Mouse (Mus musculus) urinary bladder, adult 2 months (tissue): ENCODE measurements around the gene 1810010H24Rik. TPM values are rescaled to one million over a fixed set of nuclear protein-coding genes. Genes with fewer than 3 reads are reported as not detected.
"Not testable (repeated sequence)": the region's sequence is repeated elsewhere in the genome, so short reads cannot be mapped to it uniquely, and the experiment has no call there.

ENCODE experiments used
- DNase-seq: peaks from one replicate; pipeline ENCODE4 v3.0.0; 2022; ENCODE audit warnings: low spot score
- polyA plus RNA-seq: library from polyadenylated mRNA; depleted of rRNA; stranded (reverse); fragments of >200 nt; gene quantifications from 2 replicates; pipeline ENCODE4 v1.2.3, GENCODE M21; 2012; rRNA removed

The 1810010H24Rik gene
- 3.5 and 4.3 TPM in 2 replicates for polyA plus RNA-seq

DNA sequence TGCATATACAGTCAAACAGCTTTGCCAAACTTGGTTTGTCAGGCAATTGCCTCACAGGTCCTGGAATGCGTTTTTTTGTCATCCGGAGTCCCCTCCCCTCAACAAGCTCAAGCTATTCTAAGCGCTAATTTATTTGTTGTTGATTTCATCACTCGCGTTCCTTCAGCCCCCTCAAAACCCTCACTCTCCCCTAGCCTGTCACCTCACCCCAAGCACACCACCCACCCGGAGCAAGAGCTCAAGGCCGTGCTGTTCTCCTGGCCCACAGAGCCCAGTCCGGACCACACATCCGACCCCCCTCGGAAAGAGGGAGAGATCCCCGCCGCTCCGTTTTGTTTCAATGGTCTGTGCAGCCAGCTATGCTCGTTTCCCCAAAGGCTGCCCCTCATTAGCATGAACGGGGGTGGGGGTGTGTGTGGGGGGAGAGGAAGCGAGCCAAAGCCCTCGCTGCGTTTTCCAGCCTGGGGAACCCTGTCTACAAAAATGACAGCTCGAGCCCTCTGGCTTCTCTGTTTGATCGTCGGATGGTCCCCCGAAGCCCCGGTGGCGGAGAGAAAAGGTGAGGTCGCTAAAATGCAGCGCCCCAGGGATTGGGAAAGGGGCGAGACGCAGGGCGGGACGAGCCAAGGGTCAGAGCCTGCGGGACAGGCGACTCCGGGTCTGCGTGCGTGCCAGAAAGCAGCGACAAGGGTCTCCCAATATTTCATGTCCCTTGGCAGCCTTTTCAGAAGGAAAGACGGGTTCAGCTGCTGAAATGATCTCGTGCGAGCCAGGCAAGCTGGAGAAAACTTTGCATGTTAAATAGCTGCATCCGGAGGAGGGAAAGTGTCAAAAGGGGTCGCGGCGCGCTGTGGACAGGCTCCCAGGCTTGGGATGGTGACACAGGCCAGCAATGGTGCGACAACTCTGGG lies at the start of gene 1810010H24Rik:
Gene 1810010H24Rik (plus strand): TSS at position 271 of the 911 bp plus-strand sequence.
- no peak for DNase-seq

DNA sequence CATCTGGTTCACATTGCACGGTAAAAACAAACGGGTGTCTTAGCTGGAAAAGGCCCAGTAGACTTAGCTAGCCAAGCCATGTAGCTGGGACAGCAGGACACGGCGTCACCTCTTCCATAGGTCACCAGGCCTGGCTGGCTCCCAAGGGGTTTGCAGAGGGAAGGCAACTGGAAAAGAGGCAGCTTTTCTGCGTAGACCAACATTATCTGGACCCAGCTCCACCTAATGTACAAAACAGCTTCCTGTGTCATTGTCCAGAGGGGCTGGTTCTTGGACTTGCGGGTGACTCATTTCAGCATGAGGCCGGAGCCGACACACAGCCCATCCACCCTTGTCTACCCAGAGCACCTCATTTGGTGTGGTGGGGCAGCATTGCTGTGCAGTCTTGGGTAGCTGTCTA lies 49.3 kb upstream of the 1810010H24Rik start:
- DNase-seq, result no peak

DNA sequence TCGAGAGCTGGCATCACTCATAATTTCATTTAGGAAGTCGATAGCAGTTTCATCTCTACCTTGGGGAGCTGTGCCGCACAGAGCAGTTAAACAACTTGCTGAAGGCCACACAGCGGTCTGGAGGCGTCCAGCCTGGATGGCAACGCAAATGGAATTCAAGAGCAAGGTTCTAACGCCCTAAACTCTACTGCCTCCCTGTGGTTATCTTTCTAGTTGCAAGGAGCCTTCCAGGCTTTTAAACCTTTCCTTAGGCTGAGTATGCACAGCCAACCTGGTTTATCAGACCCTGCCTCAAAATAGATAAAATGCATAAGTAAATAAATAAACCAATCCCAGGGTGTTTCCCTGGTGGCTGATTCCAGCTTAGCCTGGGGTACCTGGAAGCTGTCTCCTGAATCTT lies 45.0 kb upstream of the 1810010H24Rik start:
- no peak for DNase-seq

DNA sequence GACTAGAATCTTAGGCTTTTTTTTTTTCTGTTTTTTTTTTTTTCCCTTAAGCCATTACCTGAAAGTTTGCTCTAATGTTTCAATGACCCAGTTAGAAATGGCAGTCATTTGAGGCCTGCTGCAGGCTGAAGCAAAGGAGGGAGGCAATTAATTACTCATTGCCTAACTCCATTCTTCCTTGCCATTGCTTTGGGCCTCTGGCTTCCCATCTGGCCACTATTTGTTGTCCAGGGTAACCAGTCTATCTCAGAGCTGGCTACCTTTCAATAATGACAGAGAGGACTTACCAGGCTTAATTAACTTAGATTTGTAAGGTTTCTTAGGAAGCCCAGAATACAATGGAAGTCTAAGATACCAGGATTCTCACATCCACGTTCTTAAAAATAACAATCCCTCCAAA lies 43.7 kb upstream of the 1810010H24Rik start:
- no peak for DNase-seq

DNA sequence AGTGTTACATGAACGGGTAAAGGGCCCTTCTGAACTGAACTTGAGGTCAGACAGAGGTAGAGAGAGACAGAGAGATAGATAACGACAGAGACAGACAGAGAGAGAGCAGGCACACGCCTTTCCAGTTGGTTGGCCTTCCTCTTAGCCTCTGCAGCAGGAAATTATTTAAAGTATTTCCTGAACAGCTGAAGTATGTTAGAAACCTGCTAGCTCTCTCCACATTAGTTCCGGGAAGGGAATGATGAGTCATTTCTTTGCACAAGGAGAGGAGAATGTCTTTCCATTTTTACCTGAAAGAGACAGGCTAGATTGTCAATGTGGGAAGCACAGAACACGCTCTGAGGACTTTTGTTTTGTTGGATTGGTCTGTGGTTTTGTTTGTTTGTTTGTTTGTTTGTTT lies 43.1 kb upstream of the 1810010H24Rik start:
- DNase-seq, result no peak

DNA sequence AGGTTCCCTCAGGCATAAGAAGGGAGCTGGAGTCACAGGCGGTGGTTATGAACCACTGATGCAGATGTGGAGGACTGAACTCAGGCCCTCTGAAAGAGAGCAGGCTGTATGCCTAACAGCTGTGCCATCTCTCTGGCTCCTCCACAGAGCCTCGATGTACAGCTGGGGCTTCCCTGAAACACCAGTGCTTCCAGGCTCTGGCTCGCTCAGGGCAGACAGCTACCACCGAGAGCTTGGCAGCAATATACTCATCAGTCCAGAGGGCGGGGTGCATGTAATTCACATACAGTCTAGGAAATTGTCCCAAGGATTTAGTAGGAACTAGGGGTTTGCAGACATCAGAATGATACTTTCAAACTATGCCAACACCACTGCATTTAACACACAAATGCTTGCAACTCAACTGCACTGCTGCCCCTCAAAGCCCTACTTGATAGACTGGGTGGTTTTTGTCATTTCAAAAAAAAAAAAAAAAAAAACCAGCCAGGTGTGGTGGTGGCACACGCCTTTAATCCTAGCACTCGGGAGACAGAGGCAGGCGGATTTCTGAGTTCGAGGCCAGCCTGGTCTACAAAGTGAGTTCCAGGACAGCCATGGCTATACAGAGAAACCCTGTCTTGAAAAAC lies 39.4 kb upstream of the 1810010H24Rik start:
- not testable (repeated sequence) for DNase-seq

DNA sequence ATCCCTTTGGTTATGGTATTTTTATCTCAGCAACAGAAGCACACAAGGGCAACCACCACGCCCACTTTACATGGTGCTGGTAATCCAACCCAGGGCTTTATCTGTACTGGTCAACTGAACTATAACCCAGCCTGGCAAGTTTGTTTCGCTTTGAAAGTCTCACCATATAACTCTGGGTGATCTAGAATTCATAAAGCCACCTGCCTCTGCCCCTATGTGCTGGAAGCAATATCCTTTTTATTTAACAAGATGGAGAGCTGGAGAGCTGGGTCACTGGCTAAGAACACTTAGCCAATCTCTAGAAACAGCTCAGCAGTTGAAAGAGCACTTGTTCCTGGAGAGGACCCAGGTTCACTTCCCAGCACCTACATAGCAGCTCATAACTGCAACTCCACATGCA lies 38.1 kb upstream of the 1810010H24Rik start:
- DNase-seq, result no peak

DNA sequence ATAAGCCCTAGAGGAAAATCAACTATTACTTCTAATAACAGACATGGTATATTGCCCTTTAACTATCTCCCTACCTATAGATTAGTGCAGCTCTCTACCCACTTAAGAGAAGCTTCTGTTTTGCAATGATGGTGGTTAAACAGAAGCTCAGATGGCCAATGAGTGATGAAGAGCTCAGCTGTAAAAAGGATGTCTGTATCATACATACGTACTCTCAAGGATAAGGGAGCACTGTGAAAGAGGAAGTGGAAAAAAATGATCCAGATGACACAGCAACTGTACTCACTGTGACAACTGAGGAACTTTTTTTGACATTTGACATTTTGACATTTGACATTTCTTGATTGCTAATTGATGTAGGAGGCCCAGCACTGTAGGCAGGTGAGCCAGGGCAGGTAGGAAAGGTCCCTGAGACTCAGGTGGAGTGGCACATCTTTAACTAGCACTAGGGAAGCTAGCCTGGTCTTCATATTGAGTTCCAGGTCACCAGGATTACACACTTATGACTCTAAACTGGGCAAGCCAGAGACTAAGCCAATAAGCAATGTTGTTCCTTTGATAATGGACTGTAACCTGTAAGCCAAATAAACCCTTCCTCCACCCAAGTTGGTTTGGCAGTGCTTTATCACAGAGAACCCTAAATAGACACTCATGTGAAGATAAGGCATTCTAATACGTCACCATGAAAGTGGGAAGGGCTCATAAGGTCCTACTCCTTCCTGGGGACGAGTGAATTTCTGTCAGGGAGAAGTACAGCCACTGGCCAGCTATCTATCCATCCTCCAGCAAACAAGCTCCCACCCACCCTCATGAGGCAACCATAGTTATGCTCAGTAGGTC lies 31.0 kb upstream of the 1810010H24Rik start:
- DNase-seq, result no peak

DNA sequence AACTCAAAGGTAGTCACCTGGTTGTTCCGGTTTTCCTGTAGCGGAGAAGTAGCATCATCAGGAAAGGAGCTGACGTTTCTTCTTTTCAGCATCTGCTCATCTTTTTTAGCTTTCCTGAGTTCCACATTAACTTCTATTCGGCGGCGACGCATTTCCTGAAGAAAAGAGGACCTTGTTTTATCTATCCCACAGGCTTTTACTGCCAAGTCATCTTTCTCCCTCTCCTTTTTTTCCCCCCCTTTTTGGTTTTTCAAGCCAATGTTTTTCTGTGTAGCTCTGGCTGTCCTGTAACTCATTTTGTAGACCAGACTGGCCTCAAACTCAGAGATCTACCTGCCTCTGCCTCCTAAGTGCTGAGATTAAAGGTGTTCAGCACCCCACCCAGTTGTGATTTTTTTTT lies 29.0 kb upstream of the 1810010H24Rik start:
- DNase-seq, result not testable (repeated sequence)

DNA sequence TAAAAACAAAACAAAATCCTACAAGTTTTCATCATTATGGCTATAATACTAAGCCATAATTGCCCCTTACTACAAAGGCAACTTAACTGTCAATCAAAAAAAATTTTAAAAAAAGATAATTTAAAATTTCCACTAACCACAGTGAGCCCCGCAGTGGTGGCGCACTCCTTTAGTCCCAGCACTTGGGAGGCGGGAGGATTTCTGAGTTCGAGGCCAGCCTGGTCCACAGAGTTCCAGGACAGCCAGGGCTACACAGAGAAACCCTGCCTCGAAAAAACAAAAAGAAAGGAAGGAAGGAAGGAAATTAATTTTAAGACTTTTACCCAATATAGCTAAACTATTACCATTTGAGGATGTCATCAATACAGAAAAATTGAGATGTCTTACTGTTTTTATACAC lies 27.5 kb upstream of the 1810010H24Rik start:
- DNase-seq, result no peak

DNA sequence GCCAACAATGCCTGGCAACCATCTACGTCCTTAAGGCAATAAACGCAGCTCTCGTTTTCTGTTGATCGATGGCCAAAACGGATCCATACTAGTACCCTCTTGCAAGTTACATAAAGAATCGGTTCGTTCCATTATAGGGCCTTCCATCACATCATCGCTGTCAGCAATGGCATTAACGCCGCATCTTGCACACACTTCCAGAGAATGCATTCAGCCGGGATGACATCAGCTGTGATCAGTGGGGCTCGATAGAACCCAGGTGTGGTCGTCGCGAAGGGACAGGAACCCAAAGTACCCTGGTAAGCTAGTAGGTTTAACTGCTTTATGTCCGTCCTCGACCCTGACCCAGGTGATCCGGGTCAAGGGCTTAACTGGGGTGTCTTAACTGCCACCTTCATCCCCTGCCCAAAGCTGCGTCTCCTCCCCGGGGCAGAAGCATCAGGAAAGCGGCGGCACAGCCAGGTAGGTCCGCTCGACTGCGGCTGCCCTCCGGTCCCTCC lies 26.8 kb upstream of the 1810010H24Rik start:
- DNase-seq, result no peak

DNA sequence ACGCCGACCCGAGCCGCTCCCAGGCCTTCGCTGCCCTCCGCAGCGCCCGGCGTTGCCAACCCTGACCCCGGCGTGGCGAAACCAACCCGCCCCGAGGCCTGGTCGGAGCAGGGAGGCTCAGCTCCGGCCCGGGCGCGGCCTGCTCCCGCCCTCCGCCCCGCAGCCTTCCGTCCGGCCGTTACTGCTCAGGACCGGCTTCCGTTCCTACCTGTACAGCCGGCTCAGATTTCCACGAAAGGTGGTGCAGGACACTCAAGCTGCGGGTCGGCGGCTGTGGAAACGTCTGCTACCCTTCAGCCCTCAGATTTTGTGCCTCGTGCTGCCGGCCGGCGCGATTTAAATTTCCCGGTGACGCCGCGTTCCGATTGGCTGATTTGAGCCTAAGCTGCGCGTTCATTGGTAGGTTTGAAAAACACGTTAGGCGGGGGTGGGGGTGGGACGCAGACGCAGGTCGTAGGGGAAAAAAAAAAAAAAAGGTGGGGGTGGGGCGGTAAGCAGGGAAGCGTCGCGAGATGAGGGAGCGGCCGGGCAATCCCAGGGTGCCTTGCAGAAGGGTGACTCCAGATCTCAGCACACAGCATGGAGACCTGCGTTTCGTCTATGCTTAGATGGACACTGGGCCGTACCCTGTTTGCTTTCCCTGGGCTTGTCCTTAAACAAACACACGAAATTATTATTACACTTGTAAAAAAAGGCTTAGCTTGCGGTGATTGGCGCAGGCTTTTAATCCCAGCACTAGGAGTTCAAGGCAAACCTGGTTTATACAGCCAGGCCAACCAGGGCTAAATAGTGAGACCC lies 26.1 kb upstream of the 1810010H24Rik start, which contains the start of gene Kpna2:
Gene Kpna2 (minus strand): TSS at position 391 of the 798 bp plus-strand sequence.
- DNase-seq, result peak; percentile 73

DNA sequence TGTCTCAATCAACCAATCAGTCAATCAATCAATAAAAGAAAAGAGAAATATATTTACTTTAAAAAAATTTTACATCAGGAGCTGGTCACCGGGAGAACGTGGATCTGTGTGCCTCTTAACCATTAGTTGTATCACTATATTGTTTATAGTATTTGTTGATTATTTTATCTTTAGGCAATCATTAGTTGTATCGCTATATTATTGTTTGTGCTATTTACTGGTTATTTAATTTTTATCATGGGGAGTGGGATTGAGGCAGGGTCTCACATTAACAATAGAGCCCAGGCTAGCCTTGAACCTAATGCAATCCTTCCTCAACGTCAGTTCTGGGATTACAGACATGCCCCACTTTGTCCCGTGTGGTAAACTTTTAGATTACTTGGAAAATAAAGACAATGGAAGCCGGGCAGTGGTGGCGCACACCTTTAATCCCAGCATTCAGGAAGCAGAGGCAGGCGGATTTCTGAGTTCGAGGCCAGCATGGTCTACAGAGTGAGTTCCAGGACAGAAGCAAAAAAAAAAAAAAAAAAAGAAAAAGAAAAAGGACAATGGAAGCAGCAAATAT lies 25.4 kb upstream of the 1810010H24Rik start:
- no peak for DNase-seq

DNA sequence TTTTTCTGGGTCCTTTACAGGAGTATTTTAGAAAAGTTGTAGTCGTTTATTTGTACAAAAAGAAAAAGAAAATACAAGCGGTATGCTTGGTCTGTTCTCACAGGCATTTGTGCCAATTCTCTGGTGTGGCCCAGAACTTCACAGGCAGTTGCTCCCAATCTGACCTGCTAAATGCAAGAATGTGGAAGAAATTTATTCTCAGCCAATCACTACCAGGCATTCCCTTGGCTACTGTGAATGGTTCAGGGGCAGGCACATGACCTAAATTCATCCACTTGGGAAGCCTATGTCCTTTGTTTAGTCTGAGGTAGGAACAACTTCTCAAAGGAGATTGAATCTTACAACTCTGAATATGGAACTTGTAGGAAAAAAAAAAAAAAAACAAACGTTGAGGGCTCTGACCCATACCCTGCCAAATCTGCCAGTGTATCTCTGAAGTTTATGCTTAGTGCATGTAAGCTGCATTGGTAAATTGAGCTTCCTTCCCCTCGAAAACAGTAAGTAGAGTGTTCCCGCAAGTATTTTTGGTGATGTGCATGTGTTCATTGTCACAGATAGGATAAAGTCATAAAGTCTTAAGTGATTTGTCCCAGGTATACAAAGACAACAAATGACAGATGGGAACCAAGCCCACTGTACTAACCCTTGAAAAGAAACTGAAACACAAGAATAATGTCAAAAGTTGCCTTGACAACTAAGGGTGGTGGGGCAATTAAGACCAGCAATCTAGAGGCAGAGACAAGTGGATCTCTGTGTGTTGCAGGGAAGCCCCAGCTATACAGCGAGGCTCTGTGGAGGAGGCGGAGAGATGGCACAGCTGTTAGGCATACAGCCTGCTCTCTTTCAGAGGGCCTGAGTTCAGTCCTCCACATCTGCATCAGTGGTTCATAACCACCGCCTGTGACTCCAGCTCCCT lies 23.5 kb upstream of the 1810010H24Rik start:
- no peak for DNase-seq

DNA sequence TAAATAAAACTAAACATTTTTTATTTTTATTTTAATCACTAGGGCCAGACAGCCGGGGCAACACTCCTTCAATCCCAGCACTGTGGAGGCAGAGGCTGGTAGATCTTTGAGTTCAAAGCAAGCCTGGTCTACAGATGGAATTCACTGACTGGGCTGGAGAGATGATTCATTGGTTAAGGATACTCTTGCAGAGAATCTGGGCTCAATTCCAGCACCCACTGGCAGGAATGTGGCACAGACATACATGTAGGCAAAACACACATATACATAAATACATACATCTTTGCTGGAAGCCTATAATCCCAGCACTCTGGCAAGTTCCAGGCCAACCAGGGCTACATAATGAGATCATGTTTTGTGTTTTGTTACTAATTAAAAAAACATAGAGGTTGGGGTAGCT lies 19.9 kb upstream of the 1810010H24Rik start:
- DNase-seq, result no peak

DNA sequence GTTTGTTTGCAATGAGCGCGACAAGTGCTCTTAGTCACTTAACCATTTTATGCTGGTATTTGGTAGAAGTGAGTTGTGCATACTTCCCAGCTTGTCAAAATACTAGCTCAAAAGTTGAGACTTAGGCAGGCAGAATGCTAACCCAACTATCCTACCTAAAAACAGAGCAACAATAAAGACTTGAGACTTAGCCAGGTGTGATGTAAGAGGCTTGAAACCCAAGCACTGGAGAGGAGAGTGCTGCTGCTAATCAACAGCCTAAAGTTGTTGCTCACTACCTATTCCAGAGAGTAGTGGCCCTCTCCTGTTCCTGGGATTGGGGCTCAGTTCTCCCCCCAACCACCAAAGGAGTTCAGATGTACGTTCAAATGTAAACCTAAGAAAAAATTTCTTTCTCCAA lies 15.0 kb upstream of the 1810010H24Rik start:
- no peak for DNase-seq

DNA sequence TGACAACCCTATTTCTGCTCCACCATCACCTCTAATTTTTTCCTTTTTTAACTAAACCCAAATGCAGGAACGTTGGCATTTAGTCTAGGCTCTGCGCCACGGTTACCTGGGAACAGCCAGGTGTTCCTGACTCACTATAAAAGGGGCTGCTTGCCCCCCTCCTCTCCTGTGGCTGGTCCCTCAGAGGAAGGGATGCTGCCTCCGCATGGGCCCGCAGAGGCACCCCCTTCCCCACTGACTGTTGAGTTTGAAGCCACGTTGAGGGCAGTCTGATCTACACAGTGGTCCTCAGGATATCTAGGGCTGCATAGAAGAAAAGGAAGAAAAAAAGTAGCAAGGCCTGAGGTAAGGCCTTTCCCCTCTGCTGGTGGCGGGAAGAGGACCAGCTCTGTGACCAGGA lies 14.3 kb upstream of the 1810010H24Rik start:
- no peak for DNase-seq

DNA sequence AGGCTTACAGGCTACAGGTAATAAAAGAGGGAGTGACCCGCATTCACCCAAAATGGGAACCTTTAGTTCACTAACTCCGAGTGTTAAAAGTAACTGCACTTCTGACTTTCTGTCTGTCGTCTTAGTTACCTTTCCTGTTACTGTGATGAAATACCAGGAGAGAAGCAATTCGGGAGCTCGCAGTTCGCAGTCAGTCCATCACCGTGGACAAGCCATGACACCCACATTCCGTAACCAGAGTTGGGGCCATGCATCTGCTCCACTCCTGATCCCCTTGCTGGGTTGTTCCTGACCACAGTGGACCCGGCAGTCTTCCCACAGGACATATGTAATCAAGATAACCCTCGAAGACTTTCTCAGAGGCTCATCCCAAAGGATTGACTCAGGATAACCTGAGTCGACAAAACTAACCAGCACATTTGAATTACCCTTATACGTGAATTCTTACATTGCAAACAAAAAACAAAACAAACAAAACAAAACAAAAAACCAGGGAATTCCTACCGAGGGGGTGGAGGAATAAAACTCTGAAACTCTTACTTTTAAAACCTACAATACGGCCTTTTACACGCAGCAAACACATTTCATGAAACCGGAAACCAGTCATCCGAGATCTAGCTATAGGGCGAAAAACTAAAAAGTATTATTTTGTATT lies 13.7 kb upstream of the 1810010H24Rik start:
- DNase-seq, result no peak
